24 mouse cellular contexts compared by ENCODE assay signal in the genomic region with DNA sequence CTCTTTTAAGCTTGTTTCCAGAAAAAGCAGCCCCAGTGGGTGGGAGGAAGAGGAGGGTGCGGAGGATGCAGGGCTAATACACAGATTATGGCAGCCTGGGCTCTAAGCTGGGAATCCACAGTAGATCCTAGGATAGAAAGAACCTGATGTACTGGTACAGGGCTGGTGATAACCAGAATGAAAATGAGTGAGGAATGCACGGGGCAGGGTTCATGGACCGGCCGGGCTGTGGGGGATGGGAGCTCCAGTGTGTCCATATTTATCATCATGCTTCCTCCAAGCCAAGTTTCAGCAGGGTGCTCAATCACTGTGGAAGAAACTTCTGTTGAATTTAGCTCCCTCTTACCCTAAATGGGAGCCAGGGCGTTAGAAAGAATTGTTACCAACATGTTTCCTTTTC. TPM values are rescaled to one million over a fixed set of nuclear protein-coding genes. Genes with fewer than 3 reads are reported as not detected.
DNase-seq lines count a peak whose midpoint lies in the region; TF ChIP-seq lines count a peak whose summit lies in the region.
"Had no signal": no experiment of that assay in that cellular context is flagged by ENCODE, and none has a peak within 500 bp of the region (broad histone marks: within the 10 kb centered on the region; RNA-seq: fewer than 3 reads in every experiment).

No protein-coding gene starts in this region.

- H3K4me1 ChIP-seq in heart, embryonic 10.5 days, result peaks cover 21% of the 10 kb centered on the region
- no peaks in the 10 kb centered on the region for H3K4me1 ChIP-seq in lung, adult 2 months (ENCODE audit: control insufficient read depth, insufficient read depth, low read length)
- H3K4me1 ChIP-seq: forebrain, embryonic 13.5 days; hindbrain, embryonic 15.5 days; neural tube, embryonic 12.5 days had no signal

- peaks cover 13% of the 10 kb centered on the region; the same call in 1 of the 2 replicates for H3K27me3 ChIP-seq in heart, embryonic 10.5 days (ENCODE audit: insufficient read depth, poor library complexity, severe bottlenecking)
- H3K27me3 ChIP-seq: forebrain, embryonic 13.5 days; hindbrain, embryonic 15.5 days; neural tube, embryonic 12.5 days had no signal

- no peak for TF ChIP-seq CTCF in lung, adult 2 months (IDR thresholded peaks at IDR 0.05; ENCODE audit: insufficient read depth, low read length)

- DNase-seq in heart, adult 11 months, result peak; percentile 83
- no peak for DNase-seq in heart, embryonic 10.5 days (ENCODE audit: low spot score)
- DNase-seq in urinary bladder, postnatal 14 days (ENCODE audit: low spot score), result peak; percentile 44
- no peak for DNase-seq in urinary bladder, postnatal 10 days (ENCODE audit: low spot score)
- peak; percentile 56 for DNase-seq in kidney, postnatal 14 days
- DNase-seq in testis, postnatal 14 days (ENCODE audit: low spot score), result peak; percentile 77
- no peak for DNase-seq in lung, adult 2 months
- no peak for DNase-seq in left cerebral cortex, adult 8-10 months (ENCODE audit: low spot score in 2 of 2)
- DNase-seq: gastrocnemius, postnatal 36 days; layer of hippocampus, postnatal 36 days; left cerebral cortex, postnatal 4 days; right cerebral cortex, postnatal 25 days; thymus, adult 2 months had no signal

- TF ChIP-seq POLR2A in lung, adult 2 months (IDR thresholded peaks at IDR 0.05; ENCODE audit: borderline replicate concordance, extremely low read depth, low read depth, low read length), result no peak

- H3K9me3 ChIP-seq in heart, embryonic 10.5 days, result no peaks in the 10 kb centered on the region
- H3K9me3 ChIP-seq: embryonic facial prominence, embryonic 10.5 days; forebrain, embryonic 13.5 days; heart, embryonic 12.5 days; hindbrain, embryonic 15.5 days; neural tube, embryonic 12.5 days had no signal

- H3K4me3 ChIP-seq in heart, embryonic 10.5 days, result no peak overlapping the region
- H3K4me3 ChIP-seq in lung, adult 2 months (replicated peaks; ENCODE audit: extremely low read depth, low read depth, low read length), result no peak overlapping the region
- H3K4me3 ChIP-seq: embryonic facial prominence, embryonic 10.5 days; forebrain, embryonic 13.5 days; heart, embryonic 12.5 days; hindbrain, embryonic 15.5 days; neural tube, embryonic 12.5 days had no signal

- no peaks in the 10 kb centered on the region for H3K36me3 ChIP-seq in heart, embryonic 10.5 days
- H3K36me3 ChIP-seq: embryonic facial prominence, embryonic 10.5 days; heart, embryonic 12.5 days; hindbrain, embryonic 15.5 days; neural tube, embryonic 12.5 days had no signal

- 49% methylated on average over 5 of the region's 5 CpGs for WGBS in heart, embryonic 10.5 days
- 40% methylated on average over 5 of the region's 5 CpGs for WGBS in lung, adult 2 months

- no peak overlapping the region for H3K27ac ChIP-seq in heart, embryonic 10.5 days
- H3K27ac ChIP-seq: embryonic facial prominence, embryonic 10.5 days; forebrain, embryonic 13.5 days; hindbrain, embryonic 15.5 days; neural tube, embryonic 12.5 days had no signal

RNA-seq across cellular contexts. Expression of a gene that starts 2.2 kb away (rescaled TPM):
- polyA plus RNA-seq in heart, embryonic 10.5 days (2016; fragmentation: Nextera tagmentation; extraction: Ambion mirVana), result 7.4 and 11.4 TPM in 2 replicates
- polyA plus RNA-seq in lung, adult 2 months (2012; rRNA removed), result 3.6 and 4.7 TPM in 2 replicates
- total RNA-seq in left cerebral cortex, adult 8-10 months (2022), result 1 to 10 TPM; 4.9 to 7.3 (median 6.1) TPM

RNA-seq across cellular contexts. Expression of a gene that starts 5.9 kb away (rescaled TPM):
- 10.9 and 14.1 TPM in 2 replicates for polyA plus RNA-seq in heart, embryonic 10.5 days (2016; fragmentation: Nextera tagmentation; extraction: Ambion mirVana)
- polyA plus RNA-seq in lung, adult 2 months (2012; rRNA removed), result 1.7 TPM in 1 of 2 replicates, not detected in the other
- 1 to 10 TPM in 1 of 4 experiments, under 1 TPM in 2, not detected in 1; 0.70 to 2.3 (median 0.80) TPM for total RNA-seq in left cerebral cortex, adult 8-10 months (2022)
- total RNA-seq: liver, adult 2 months; megakaryocyte, adult 5-6 weeks; midbrain, postnatal 0 days had no signal
- polyA plus RNA-seq: C2C12; liver, adult 2 months; thymus, adult 2 months had no signal

RNA-seq across cellular contexts. Expression of a gene that starts 10.2 kb away (rescaled TPM):
- 10.6 and 17.0 TPM in 2 replicates for polyA plus RNA-seq in heart, embryonic 10.5 days (2016; fragmentation: Nextera tagmentation; extraction: Ambion mirVana)
- polyA plus RNA-seq in lung, adult 2 months (2012; rRNA removed), result 6.7 and 23.7 TPM in 2 replicates
- 1 to 10 TPM; 1.6 to 2.7 (median 1.7) TPM for total RNA-seq in left cerebral cortex, adult 8-10 months (2022)

RNA-seq across cellular contexts. Expression of a gene that starts 37.8 kb away (rescaled TPM):
- 44.4 and 55.4 TPM in 2 replicates for polyA plus RNA-seq in heart, embryonic 10.5 days (2016; fragmentation: Nextera tagmentation; extraction: Ambion mirVana)
- 15.1 and 16.9 TPM in 2 replicates for polyA plus RNA-seq in lung, adult 2 months (2012; rRNA removed)
- total RNA-seq in left cerebral cortex, adult 8-10 months (2022), result 10 to 100 TPM; 63.7 to 72.9 (median 66.3) TPM

RNA-seq across cellular contexts. Expression of a gene that starts 53.7 kb away (rescaled TPM):
- polyA plus RNA-seq in heart, embryonic 10.5 days (2016; fragmentation: Nextera tagmentation; extraction: Ambion mirVana), result 0.28 and 0.38 TPM in 2 replicates
- polyA plus RNA-seq in lung, adult 2 months (2012; rRNA removed), result not detected in 2 replicates
- 10 to 100 TPM; 67.4 to 79.1 (median 70.4) TPM for total RNA-seq in left cerebral cortex, adult 8-10 months (2022)
- total RNA-seq: gastrocnemius, postnatal 36 days; heart, postnatal 25 days; liver, adult 2 months; megakaryocyte, adult 5-6 weeks had no signal
- polyA plus RNA-seq: liver, adult 2 months; lung, postnatal 0 days had no signal

Comparison
In these comparisons a context has a peak if more than half of its experiments do, and no peak if none do; other contexts are left out.
1. DNase-seq: peak in heart, adult 11 months (single experiment), urinary bladder, postnatal 14 days (single experiment), kidney, postnatal 14 days (single experiment) and testis, postnatal 14 days (single experiment); none in heart, embryonic 10.5 days (single experiment), urinary bladder, postnatal 10 days (single experiment), lung, adult 2 months (single experiment) and left cerebral cortex, adult 8-10 months (0 of 2).